Comparison of ENCODE assay signal across 34 mouse cellular contexts in genomic region chr7:132367344-132367743, GRCm38 (mm10).
"Had no signal": no experiment of that assay in that cellular context is flagged by ENCODE, and none has a peak within 500 bp of the region (broad histone marks: within the 10 kb centered on the region; RNA-seq: fewer than 3 reads in every experiment).

No protein-coding gene starts in this region.

- H3K4me3 ChIP-seq: heart, embryonic 10.5 days; heart, embryonic 12.5 days; heart, embryonic 13.5 days; heart, embryonic 15.5 days; hindbrain, embryonic 10.5 days; hindbrain, embryonic 12.5 days; hindbrain, embryonic 13.5 days; hindbrain, embryonic 15.5 days; intestine, embryonic 15.5 days; kidney, embryonic 15.5 days; layer of hippocampus, adult 2 months had no signal

- H3K9ac ChIP-seq: heart, embryonic 12.5 days; heart, embryonic 13.5 days; heart, embryonic 15.5 days; hindbrain, embryonic 12.5 days; hindbrain, embryonic 13.5 days; hindbrain, embryonic 14.5 days; hindbrain, embryonic 15.5 days; intestine, embryonic 15.5 days; kidney, embryonic 15.5 days had no signal

- H3K27me3 ChIP-seq: heart, embryonic 12.5 days; heart, embryonic 13.5 days; heart, embryonic 15.5 days; hindbrain, embryonic 12.5 days; hindbrain, embryonic 13.5 days; hindbrain, embryonic 15.5 days; intestine, embryonic 15.5 days; kidney, embryonic 15.5 days had no signal

- DNase-seq: heart, postnatal 10 days; heart, postnatal 14 days; heart, postnatal 36 days; heart, postnatal 4 days; kidney, adult 11 months; kidney, adult 18-20 months; kidney, adult 2 months; kidney, adult 8-10 months; kidney, adult 9 months; kidney, postnatal 10 days; kidney, postnatal 14 days; kidney, postnatal 25 days; kidney, postnatal 36 days; kidney, postnatal 4 days; layer of hippocampus, adult 9-11 months; layer of hippocampus, postnatal 36 days had no signal

- H3K36me3 ChIP-seq: heart, embryonic 10.5 days; heart, embryonic 12.5 days; heart, embryonic 13.5 days; heart, embryonic 15.5 days; hindbrain, embryonic 10.5 days; hindbrain, embryonic 12.5 days; hindbrain, embryonic 13.5 days; hindbrain, embryonic 15.5 days; intestine, embryonic 15.5 days; kidney, embryonic 15.5 days had no signal

- ATAC-seq: hindbrain, embryonic 16.5 days; hindbrain, postnatal 0 days; inflammation-experienced regulatory T-cells, adult 6 months; intestine, embryonic 15.5 days; intestine, embryonic 16.5 days; intestine, postnatal 0 days had no signal

- H3K9me3 ChIP-seq: heart, embryonic 10.5 days; heart, embryonic 12.5 days; heart, embryonic 13.5 days; heart, embryonic 15.5 days; hindbrain, embryonic 10.5 days; hindbrain, embryonic 12.5 days; hindbrain, embryonic 13.5 days; hindbrain, embryonic 15.5 days; intestine, embryonic 15.5 days; kidney, embryonic 15.5 days had no signal

- H3K27ac ChIP-seq: heart, embryonic 10.5 days; heart, embryonic 13.5 days; heart, embryonic 15.5 days; hindbrain, embryonic 10.5 days; hindbrain, embryonic 12.5 days; hindbrain, embryonic 13.5 days; hindbrain, embryonic 14.5 days; hindbrain, embryonic 15.5 days; hindbrain, postnatal 0 days; intestine, embryonic 15.5 days; kidney, embryonic 15.5 days; kidney, postnatal 0 days; layer of hippocampus, adult 2 months had no signal
